Mouse (Mus musculus) CD4-positive helper T cell, adult 2 months (primary cell): ENCODE measurements around the gene 9530077C05Rik.

ENCODE experiments used
- DNase-seq: peaks from one replicate; pipeline ENCODE4 v3.0.0-alpha.2; 2012; ENCODE audit warnings: low read depth, missing footprints, low spot score

Gene 9530077C05Rik

GRCm38 (mm10) chr9:22455041-22455440, 43.7 kb downstream of the 9530077C05Rik start:
- DNase-seq: no peak

- DNase-seq: no peak
These were observed 46.0 kb downstream of the 9530077C05Rik start for GRCm38 (mm10) chr9:22457142-22457835.

GRCm38 (mm10) chr9:22461946-22462345, 50.6 kb downstream of the 9530077C05Rik start:
- DNase-seq: no peak

GRCm38 (mm10) chr9:22466212-22466611, 54.9 kb downstream of the 9530077C05Rik start:
- no peak for DNase-seq

GRCm38 (mm10) chr9:22467371-22468169, 56.3 kb downstream of the 9530077C05Rik start:
- peak; percentile 87 for DNase-seq

- peak; percentile 92 for DNase-seq
These were observed 57.0 kb downstream of the 9530077C05Rik start for GRCm38 (mm10) chr9:22468170-22468898.

GRCm38 (mm10) chr9:22468899-22469259, 57.6 kb downstream of the 9530077C05Rik start:
- DNase-seq: no peak

- no peak for DNase-seq
These were observed 58.3 kb downstream of the 9530077C05Rik start, which contains the start of gene Rp9 for GRCm38 (mm10) chr9:22469643-22470042. Rp9 (minus strand) TSS chr9:22469743.

GRCm38 (mm10) chr9:22475424-22475868, 64.1 kb downstream of the 9530077C05Rik start, which contains the start of gene Bbs9:
Bbs9 (plus strand) TSS chr9:22475715.
- DNase-seq: peak; percentile 97

- peak; percentile 40 for DNase-seq
These were observed 65.0 kb downstream of the 9530077C05Rik start for GRCm38 (mm10) chr9:22476265-22476664.

- DNase-seq: no peak
These were observed 67.6 kb downstream of the 9530077C05Rik start for GRCm38 (mm10) chr9:22478946-22479345.

- DNase-seq: no peak
These were observed 72.7 kb downstream of the 9530077C05Rik start for GRCm38 (mm10) chr9:22483866-22484561.

GRCm38 (mm10) chr9:22484562-22485308, 73.4 kb downstream of the 9530077C05Rik start:
- no peak for DNase-seq

GRCm38 (mm10) chr9:22486211-22486610, 74.9 kb downstream of the 9530077C05Rik start:
- no peak for DNase-seq

- no peak for DNase-seq
These were observed 77.7 kb downstream of the 9530077C05Rik start for GRCm38 (mm10) chr9:22488963-22489362.
